Mouse (Mus musculus) C2C12 (cell line): ENCODE measurements at regions not wholly inside any gene's neighbourhood (a gene's known extent, or its start where the extent isn't known, plus 50 kb on each side); places are given as distances from the start of the nearest gene placed in this dataset.
"Not testable (repeated sequence)": the region's sequence is repeated elsewhere in the genome, so short reads cannot be mapped to it uniquely, and the experiment has no call there.

Experiments
- H3K27me3 ChIP-seq: one replicate; pipeline ENCODE4 v1.6.1; 2011; ENCODE audit not compliant: control insufficient read depth, insufficient read depth, insufficient read length
- H3K36me3 ChIP-seq: one replicate; pipeline ENCODE4 v1.6.1; 2011; ENCODE audit not compliant: control insufficient read depth, insufficient read depth
- H3K4me3 ChIP-seq: one replicate; pipeline ENCODE4 v1.5.1; 2011; ENCODE audit warnings: mild to moderate bottlenecking, control low read depth; ENCODE audit not compliant: poor library complexity, insufficient read depth, severe bottlenecking
- H3K79me2 ChIP-seq: one replicate; pipeline ENCODE4 v1.6.1; 2011; ENCODE audit not compliant: control insufficient read depth, insufficient read depth
- H3K79me3 ChIP-seq: one replicate; pipeline ENCODE4 v1.6.1; 2011; ENCODE audit warnings: low read depth, control low read depth
- H3ac ChIP-seq: one replicate; pipeline ENCODE3; 2011; ENCODE audit warnings: low read depth; ENCODE audit not compliant: control insufficient read depth, insufficient read length
- CEBPB ChIP-seq: IDR thresholded peaks from one replicate; pipeline ENCODE4 v1.6.1; 2011; ENCODE audit warnings: low read depth, mild to moderate bottlenecking, control low read depth, moderate library complexity
- CTCF ChIP-seq: IDR thresholded peaks from one replicate; pipeline ENCODE4 v1.5.1; 2011; ENCODE audit not compliant: control insufficient read depth, insufficient read depth, insufficient read length
- FOSL1 ChIP-seq: IDR thresholded peaks from one replicate; pipeline ENCODE4 v1.8.0; 2011; ENCODE audit warnings: mild to moderate bottlenecking, low read length; ENCODE audit not compliant: poor library complexity, insufficient read depth, severe bottlenecking
- MAX ChIP-seq: IDR thresholded peaks from one replicate; pipeline ENCODE4 v1.6.1; 2011; ENCODE audit warnings: mild to moderate bottlenecking, control low read depth
- MYOD1 ChIP-seq: IDR thresholded peaks from one replicate; pipeline ENCODE4 v1.6.1; 2011; ENCODE audit warnings: low read depth; ENCODE audit not compliant: control insufficient read depth, insufficient read length
- MYOG ChIP-seq: IDR thresholded peaks from one replicate; pipeline ENCODE4 v1.6.1; 2011; ENCODE audit not compliant: control insufficient read depth, insufficient read length; ENCODE audit errors: extremely low read depth
- USF1 ChIP-seq: IDR thresholded peaks from one replicate; pipeline ENCODE4 v1.6.1; 2011; ENCODE audit warnings: low read depth, mild to moderate bottlenecking, control low read depth, moderate library complexity

DNA sequence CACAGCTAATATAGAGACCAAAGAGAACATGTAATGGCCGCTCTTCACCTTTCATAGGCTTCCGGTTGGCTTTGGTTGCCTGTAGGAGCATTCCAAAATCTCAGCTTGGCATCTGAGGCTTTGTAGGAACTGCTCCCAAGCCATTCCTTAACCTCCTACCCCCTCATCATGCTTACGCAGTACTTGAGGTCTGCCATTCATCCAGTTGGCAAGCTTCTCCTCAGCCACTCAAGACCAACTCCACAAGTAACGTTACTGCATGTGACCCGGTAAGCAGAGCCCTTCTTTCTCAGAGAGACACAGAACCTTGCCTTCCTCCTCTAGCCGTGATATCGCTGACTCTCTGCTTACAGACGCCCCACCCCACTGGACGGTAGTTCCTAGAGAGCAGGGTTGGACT is 94.6 kb upstream of the Ttc29 start:
- Histone ChIP-seq H3K79me2 (no peaks in the 10 kb centered on the region), H3K4me3 (no peak overlapping the region), H3K79me3 (no peaks in the 10 kb centered on the region), H3K27me3 (no peaks in the 10 kb centered on the region), H3ac (no peak overlapping the region), H3K36me3 (no peaks in the 10 kb centered on the region)
- TF ChIP-seq CEBPB (no peak), USF1 (no peak), MYOG (no peak), CTCF (no peak), MAX (no peak), FOSL1 (no peak), MYOD1 (no peak)

DNA sequence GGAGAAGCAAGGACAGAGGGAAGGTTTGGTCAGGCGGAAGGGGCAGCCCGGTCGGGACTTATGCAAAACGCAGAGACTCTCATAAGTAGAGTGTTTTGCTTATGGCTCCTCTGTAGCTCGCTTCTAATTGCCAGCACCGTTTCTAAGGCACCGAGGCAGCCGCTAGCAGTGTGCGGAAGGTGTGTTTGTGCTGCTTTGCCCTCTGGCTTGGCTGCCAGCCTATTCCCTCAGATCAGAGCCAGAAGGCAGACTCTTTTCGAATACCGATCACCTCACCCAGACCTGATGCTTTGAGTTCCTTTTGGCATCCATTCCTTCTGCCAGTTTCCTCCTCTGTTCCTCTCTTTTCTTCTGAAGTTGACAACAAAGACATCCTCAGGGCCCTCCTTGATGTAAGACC is 93.4 kb upstream of the Ttc29 start:
- TF ChIP-seq MAX (no peak), FOSL1 (no peak), USF1 (no peak), CTCF (no peak), CEBPB (no peak), MYOD1 (no peak)

DNA sequence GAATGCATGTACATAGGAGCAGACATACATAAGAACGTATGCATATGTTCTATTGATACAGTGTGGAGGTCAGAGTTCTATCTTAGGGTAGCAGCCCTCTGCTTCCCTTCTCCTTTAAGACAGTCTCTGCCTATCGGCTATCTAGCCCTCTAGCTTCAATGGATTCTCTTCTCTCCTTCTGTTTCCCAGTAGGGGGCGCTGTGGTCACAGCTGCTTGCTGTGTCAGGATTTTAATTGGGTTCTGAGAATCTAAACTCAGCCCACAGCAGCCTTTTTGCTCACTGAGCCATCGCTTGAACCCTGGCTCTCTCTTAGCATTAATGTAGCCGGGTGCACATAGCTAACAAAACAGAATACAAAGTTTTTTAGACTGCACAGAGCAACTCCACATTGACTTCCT is 88.8 kb upstream of the Ttc29 start:
- Histone ChIP-seq H3ac (no peak overlapping the region), H3K4me3 (no peak overlapping the region), H3K79me3 (no peaks in the 10 kb centered on the region), H3K27me3 (no peaks in the 10 kb centered on the region), H3K36me3 (no peaks in the 10 kb centered on the region), H3K79me2 (no peaks in the 10 kb centered on the region)
- TF ChIP-seq FOSL1 (no peak), USF1 (no peak), MYOG (no peak), CEBPB (no peak), MYOD1 (no peak)

More for the DNA sequence above, 93.4 kb upstream of the Ttc29 start:
- no peaks in the 10 kb centered on the region for H3K79me3 ChIP-seq
- H3K79me2 ChIP-seq, result no peaks in the 10 kb centered on the region
- no peak overlapping the region for H3K4me3 ChIP-seq
- H3ac ChIP-seq, result no peak overlapping the region
- no peaks in the 10 kb centered on the region for H3K36me3 ChIP-seq
- no peaks in the 10 kb centered on the region for H3K27me3 ChIP-seq

- Histone ChIP-seq H3K4me3 (no peak overlapping the region), H3K79me2 (no peaks in the 10 kb centered on the region)
Observed at GRCm38 (mm10) chr8:78127852-78128251, 85.2 kb upstream of the Ttc29 start.

DNA sequence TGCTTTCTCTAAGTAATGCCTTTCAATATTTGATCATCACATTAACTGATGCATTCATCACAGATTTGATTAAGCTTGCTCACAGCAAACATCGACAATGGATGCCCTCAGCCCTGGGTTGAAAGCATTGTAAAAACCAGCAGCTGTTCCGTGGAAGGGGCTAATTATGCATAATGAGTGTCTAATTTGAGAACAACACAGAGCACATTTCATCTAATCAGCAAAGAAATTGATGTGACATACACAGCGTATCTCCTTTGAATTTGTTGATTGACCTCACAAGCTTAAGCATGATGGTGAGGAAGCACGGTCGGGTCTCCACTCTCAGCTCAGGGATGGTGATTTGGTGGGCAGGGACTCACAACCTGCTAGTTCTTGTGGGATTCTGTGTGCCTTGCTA is 84.0 kb upstream of the Ttc29 start:
- no peaks in the 10 kb centered on the region for H3K36me3 ChIP-seq
- no peak overlapping the region for H3K4me3 ChIP-seq
- no peaks in the 10 kb centered on the region for H3K79me2 ChIP-seq
- H3K79me3 ChIP-seq, result no peaks in the 10 kb centered on the region
- no peak overlapping the region for H3ac ChIP-seq
- TF ChIP-seq CTCF, result no peak
- no peak for TF ChIP-seq MYOD1
- TF ChIP-seq MAX, result no peak
- TF ChIP-seq FOSL1, result no peak
- TF ChIP-seq CEBPB, result no peak
- TF ChIP-seq MYOG, result no peak
- TF ChIP-seq USF1, result no peak
- peaks cover 10% of the 10 kb centered on the region for H3K27me3 ChIP-seq

More at GRCm38 (mm10) chr8:78127852-78128251, 85.2 kb upstream of the Ttc29 start:
- H3ac ChIP-seq, result no peak overlapping the region
- no peaks in the 10 kb centered on the region for H3K36me3 ChIP-seq
- peaks cover 10% of the 10 kb centered on the region for H3K27me3 ChIP-seq
- no peaks in the 10 kb centered on the region for H3K79me3 ChIP-seq
- no peak for TF ChIP-seq MAX
- no peak for TF ChIP-seq USF1
- TF ChIP-seq MYOG, result no peak
- no peak for TF ChIP-seq CTCF
- no peak for TF ChIP-seq CEBPB

DNA sequence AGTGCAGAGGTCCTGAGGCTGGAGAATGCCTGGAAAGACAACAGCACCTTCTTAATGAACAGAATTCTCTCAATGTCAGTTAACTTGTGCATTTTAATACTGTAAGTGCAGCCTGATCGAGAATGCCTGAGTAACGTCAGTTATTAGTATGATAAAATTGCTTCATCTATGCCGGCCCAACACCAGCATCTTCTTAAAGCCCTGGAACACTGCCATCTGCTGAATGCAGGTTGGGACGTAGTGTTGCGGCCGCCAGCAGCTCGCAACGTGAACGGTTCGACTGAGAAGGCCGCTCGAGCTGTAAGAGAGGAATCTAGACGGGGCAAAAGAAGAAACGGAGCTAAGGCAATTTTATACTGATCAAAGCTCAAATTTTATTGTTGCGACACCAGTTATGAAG is 73.6 kb upstream of the Ttc29 start:
- H3ac ChIP-seq, H3K27me3 ChIP-seq, H3K79me3 ChIP-seq, H3K4me3 ChIP-seq, H3K36me3 ChIP-seq, H3K79me2 ChIP-seq: not testable (repeated sequence)
